Mouse (Mus musculus) heart, adult 2 months (tissue): Measurements from ENCODE around the gene Nrxn3. TPM values are rescaled to one million over a fixed set of nuclear protein-coding genes. Genes with fewer than 3 reads are reported as not detected.

ENCODE experiments used
- DNase-seq, 2 experiments: peaks; one replicate each; pipeline ENCODE4 v3.0.0; 2021
- H3K27ac ChIP-seq: fragments of 200-600 bp; 2 replicates; pipeline ENCODE4 v1.8.1; 2022
- H3K27me3 ChIP-seq: fragments of 200-500 bp; 2 replicates; pipeline ENCODE4 v1.6.1; 2012; ENCODE audit warnings: mild to moderate bottlenecking, low read length, inconsistent platforms, mixed read lengths; ENCODE audit not compliant: control insufficient read depth, insufficient read depth
- H3K36me3 ChIP-seq: fragments of 200-500 bp; 2 replicates; pipeline ENCODE4 v1.6.1; 2012; ENCODE audit warnings: low read length, inconsistent platforms; ENCODE audit not compliant: control insufficient read depth, insufficient read depth
- H3K4me1 ChIP-seq: fragments of 200-500 bp; 2 replicates; pipeline ENCODE4 v1.6.1; 2011; ENCODE audit warnings: low read length; ENCODE audit not compliant: control insufficient read depth, insufficient read depth
- H3K4me3 ChIP-seq: fragments of 200-600 bp; 2 replicates; pipeline ENCODE4 v1.8.1; 2022
- H3K79me2 ChIP-seq: fragments of 200-500 bp; replicated peaks from 2 replicates; pipeline ENCODE4 v1.6.1; 2012; ENCODE audit warnings: mild to moderate bottlenecking, inconsistent platforms, low read length, moderate library complexity, mixed read lengths; ENCODE audit not compliant: control insufficient read depth, insufficient read depth
- H3K9ac ChIP-seq: fragments of 200-500 bp; 2 replicates; pipeline ENCODE4 v1.6.1; 2012; ENCODE audit warnings: low read depth, mild to moderate bottlenecking, control low read depth, inconsistent platforms, low read length, mixed read lengths
- CTCF ChIP-seq: fragments of 200-600 bp; IDR thresholded peaks from 2 replicates; pipeline ENCODE4 v1.8.1; 2022; ENCODE audit warnings: antibody characterized with exemption, mild to moderate bottlenecking, moderate library complexity
- EP300 ChIP-seq: fragments of 200-500 bp; IDR thresholded peaks from 2 replicates; pipeline ENCODE4 v1.6.1; 2011; ENCODE audit warnings: low read depth, low read length, control low read depth; ENCODE audit not compliant: insufficient read depth
- POLR2A ChIP-seq: fragments of 200-500 bp; IDR thresholded peaks from 2 replicates; pipeline ENCODE4 v1.6.1; 2011; ENCODE audit warnings: mild to moderate bottlenecking, low read depth, low read length, control low read depth; ENCODE audit not compliant: insufficient read depth
- whole genome bisulfite sequencing: fragments of 180-500 bp; shearing (Covaris S2); methylation state at CpG from one replicate; pipeline ENCODE4 v1.1.7; 2018; 5-methylcytosine and 5-hydroxymethylcytosine counted together
- intact Hi-C: fragments of 180-260 bp; cut with DNase I; formaldehyde crosslinking; loops from one replicate; pipeline ENCODE4 v1.15.1; 2025
- polyA plus RNA-seq: library from polyadenylated mRNA; depleted of rRNA; stranded (reverse); fragments of >200 nt; gene quantifications from 2 replicates; pipeline ENCODE4 v1.2.3, GENCODE M21; 2012
- total RNA-seq, 2 experiments: library from RNA; stranded (reverse); gene quantifications; 2 replicates each; pipeline ENCODE4 v1.2.3; 2021

Nrxn3 gene
- total and polyA plus RNA-seq, 3 experiments = 0.18 to 0.31 TPM; not detected in 1

GRCm38 (mm10) chr12:89159353-89159752, 436.7 kb downstream of the Nrxn3 start:
- Histone ChIP-seq H3K36me3 (no peaks in the 10 kb centered on the region), H3K27me3 (no peaks in the 10 kb centered on the region), H3K79me2 (no peaks in the 10 kb centered on the region), H3K4me1 (no peaks in the 10 kb centered on the region), H3K4me3 (no peak overlapping the region), H3K9ac (no peak overlapping the region), H3K27ac (no peak overlapping the region)
- intact Hi-C loops = no loop called here
- TF ChIP-seq POLR2A = no peak
- TF ChIP-seq EP300 = no peak
- no peak for TF ChIP-seq CTCF
- WGBS = 74% methylated on average over 8 of the region's 8 CpGs
- DNase-seq = no peak

- TF ChIP-seq POLR2A (no peak), CTCF (no peak), EP300 (no peak)
These were observed 451.9 kb downstream of the Nrxn3 start for GRCm38 (mm10) chr12:89174306-89175159.

GRCm38 (mm10) chr12:89179970-89180666, 457.4 kb downstream of the Nrxn3 start:
- Histone ChIP-seq H3K27me3 (no peaks in the 10 kb centered on the region), H3K36me3 (no peaks in the 10 kb centered on the region), H3K9ac (no peak overlapping the region), H3K4me3 (no peak overlapping the region), H3K4me1 (no peaks in the 10 kb centered on the region), H3K79me2 (no peaks in the 10 kb centered on the region), H3K27ac (no peak overlapping the region)
- WGBS = 46% methylated on average over 13 of the region's 13 CpGs
- intact Hi-C loops = no loop called here
- no peak for DNase-seq
- TF ChIP-seq POLR2A (no peak), EP300 (no peak)

More at GRCm38 (mm10) chr12:89174306-89175159, 451.9 kb downstream of the Nrxn3 start:
- no peaks in the 10 kb centered on the region for H3K79me2 ChIP-seq
- DNase-seq = no peak
- no peaks in the 10 kb centered on the region for H3K36me3 ChIP-seq
- H3K27ac ChIP-seq = no peak overlapping the region
- H3K27me3 ChIP-seq = no peaks in the 10 kb centered on the region
- intact Hi-C loops = no loop called here
- no peak overlapping the region for H3K4me3 ChIP-seq
- H3K4me1 ChIP-seq = no peaks in the 10 kb centered on the region
- no peak overlapping the region for H3K9ac ChIP-seq
- 75% methylated on average over 12 of the region's 12 CpGs for WGBS

- 56% methylated on average over 2 of the region's 2 CpGs for WGBS
- Histone ChIP-seq H3K4me3 (no peak overlapping the region), H3K79me2 (no peaks in the 10 kb centered on the region), H3K36me3 (no peaks in the 10 kb centered on the region), H3K27me3 (no peaks in the 10 kb centered on the region), H3K4me1 (no peaks in the 10 kb centered on the region), H3K27ac (no peak overlapping the region), H3K9ac (no peak overlapping the region)
- intact Hi-C loops = no loop called here
- no peak for DNase-seq
- TF ChIP-seq CTCF (no peak), EP300 (no peak), POLR2A (no peak)
These were observed 458.5 kb downstream of the Nrxn3 start for GRCm38 (mm10) chr12:89181157-89181561.

GRCm38 (mm10) chr12:89198764-89199525, 476.3 kb downstream of the Nrxn3 start:
- Histone ChIP-seq H3K36me3 (no peaks in the 10 kb centered on the region), H3K27ac (no peak overlapping the region), H3K9ac (no peak overlapping the region), H3K4me3 (no peak overlapping the region), H3K4me1 (no peaks in the 10 kb centered on the region), H3K27me3 (no peaks in the 10 kb centered on the region), H3K79me2 (no peaks in the 10 kb centered on the region)
- no peak for TF ChIP-seq CTCF
- no peak for TF ChIP-seq EP300
- no peak for TF ChIP-seq POLR2A
- intact Hi-C loops = no loop called here
- DNase-seq = no peak
- WGBS = 81% methylated on average over 10 of the region's 10 CpGs
